Mouse (Mus musculus): ENCODE results near the gene Aym1. TPM values are rescaled to one million over a fixed set of nuclear protein-coding genes. Genes with fewer than 3 reads are reported as not detected.
A peak's percentile ranks its signal among the peaks of the same experiment; 100 is the strongest.
"Not testable (repeated sequence)": the region's sequence is repeated elsewhere in the genome, so short reads cannot be mapped to it uniquely, and the experiment has no call there.

Aym1 gene
- polyA plus RNA-seq, 1 experiment, result not detected

DNA sequence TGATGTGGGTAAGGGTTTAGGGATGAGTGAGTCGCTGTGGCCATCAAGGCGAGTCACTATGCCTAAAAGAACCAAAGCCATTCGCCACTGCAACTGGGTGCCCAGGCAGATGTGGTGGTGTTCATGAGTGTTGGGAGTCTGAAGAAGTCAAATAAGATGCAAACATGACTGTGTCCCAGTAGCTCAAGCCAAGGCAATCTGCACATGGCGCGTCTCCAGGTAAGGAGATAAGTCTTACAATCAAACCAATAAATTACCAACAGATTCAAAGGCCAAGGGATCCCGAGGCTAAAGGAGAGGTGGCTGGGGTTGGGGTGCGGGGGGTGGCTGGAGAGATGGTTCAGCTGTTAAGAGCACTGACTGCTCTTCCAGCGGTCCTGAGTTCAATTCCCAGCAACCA, 6.1 kb downstream of the Aym1 start:
- Histone ChIP-seq H3K4me1 (ENCODE audit: control insufficient read depth, insufficient read depth, insufficient read length) (no peaks in the 10 kb centered on the region), H3K27ac (ENCODE audit: insufficient read depth, low read length) (no peak overlapping the region), H3K4me3 (ENCODE audit: extremely low read depth, insufficient read depth, insufficient read length) (no peak overlapping the region), H3K27me3 (ENCODE audit: control insufficient read depth, insufficient read depth, low read length) (no peaks in the 10 kb centered on the region), H3K36me3 (ENCODE audit: control insufficient read depth, insufficient read depth, low read length) (no peaks in the 10 kb centered on the region)
- no peak for DNase-seq (ENCODE audit: low read depth in 1 of 2, low spot score in 2 of 2)
- TF ChIP-seq CTCF (IDR thresholded peaks at IDR 0.05; ENCODE audit: extremely low read depth, insufficient read depth, insufficient read length, insufficient replicate concordance) (no peak), POLR2A (IDR thresholded peaks at IDR 0.05; ENCODE audit: low read depth, low read length) (no peak)
- 88% methylated on average over 8 of the region's 8 CpGs for WGBS

DNA sequence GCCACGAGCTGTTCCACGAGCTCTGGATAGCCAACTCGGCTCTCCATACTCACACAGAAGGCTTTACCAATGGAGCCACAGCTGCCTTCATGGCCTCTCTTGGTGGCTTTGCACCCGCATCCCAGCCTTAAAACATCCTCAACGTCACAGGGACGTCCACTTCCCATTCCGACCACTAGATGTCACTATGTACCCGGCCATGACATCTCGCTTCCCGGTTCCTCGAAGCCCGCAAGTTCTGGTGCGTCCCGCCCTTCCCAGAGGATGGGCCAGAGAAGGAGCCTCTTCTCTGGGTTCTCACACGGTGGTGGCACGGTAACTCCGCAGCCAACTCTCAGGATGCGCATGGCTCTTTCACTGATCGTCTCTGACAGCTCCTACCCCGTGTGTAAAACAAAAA, 8.8 kb downstream of the Aym1 start:
- H3K27ac ChIP-seq (ENCODE audit: insufficient read depth, low read length), result no peak overlapping the region
- TF ChIP-seq POLR2A (IDR thresholded peaks at IDR 0.05; ENCODE audit: low read depth, low read length) (no peak), CTCF (IDR thresholded peaks at IDR 0.05; ENCODE audit: extremely low read depth, insufficient read depth, insufficient read length, insufficient replicate concordance) (peak; percentile 85; the same call in 1 of the 2 replicates)
- WGBS, result 5% methylated on average over 20 of the region's 20 CpGs
- H3K36me3 ChIP-seq (ENCODE audit: control insufficient read depth, insufficient read depth, low read length), result no peaks in the 10 kb centered on the region
- no peak overlapping the region for H3K4me3 ChIP-seq (ENCODE audit: extremely low read depth, insufficient read depth, insufficient read length)
- no peaks in the 10 kb centered on the region for H3K4me1 ChIP-seq (ENCODE audit: control insufficient read depth, insufficient read depth, insufficient read length)
- H3K27me3 ChIP-seq (ENCODE audit: control insufficient read depth, insufficient read depth, low read length), result no peaks in the 10 kb centered on the region
- DNase-seq (ENCODE audit: low read depth in 1 of 2, low spot score in 2 of 2), result peak in 1 of 2 experiments; percentile 31

DNA sequence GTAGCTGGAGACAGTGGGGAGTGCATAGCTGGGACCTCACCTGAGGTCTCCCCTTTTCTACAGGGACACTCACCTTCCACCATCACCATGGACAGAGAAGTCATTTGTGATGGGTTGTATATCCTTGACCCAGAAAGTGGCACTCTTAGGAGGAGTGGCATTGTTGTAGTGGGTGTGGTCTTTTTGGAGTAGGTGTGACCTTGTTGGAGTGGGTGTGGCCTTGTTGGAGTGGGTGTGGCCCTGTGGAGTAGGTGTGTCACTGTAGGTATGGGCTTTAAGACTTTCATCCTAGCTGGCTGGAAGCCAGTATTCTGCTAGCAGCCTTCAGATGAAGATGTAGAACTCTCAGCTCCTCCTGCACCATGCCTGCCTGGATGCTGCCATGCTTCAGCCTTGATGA, 10.6 kb downstream of the Aym1 start:
- not testable (repeated sequence) for H3K27me3 ChIP-seq (ENCODE audit: control insufficient read depth, insufficient read depth, low read length); H3K4me3 ChIP-seq (ENCODE audit: extremely low read depth, insufficient read depth, insufficient read length); H3K36me3 ChIP-seq (ENCODE audit: control insufficient read depth, insufficient read depth, low read length); DNase-seq (ENCODE audit: low read depth in 1 of 2, low spot score in 2 of 2); H3K4me1 ChIP-seq (ENCODE audit: control insufficient read depth, insufficient read depth, insufficient read length); H3K27ac ChIP-seq (ENCODE audit: insufficient read depth, low read length)

DNA sequence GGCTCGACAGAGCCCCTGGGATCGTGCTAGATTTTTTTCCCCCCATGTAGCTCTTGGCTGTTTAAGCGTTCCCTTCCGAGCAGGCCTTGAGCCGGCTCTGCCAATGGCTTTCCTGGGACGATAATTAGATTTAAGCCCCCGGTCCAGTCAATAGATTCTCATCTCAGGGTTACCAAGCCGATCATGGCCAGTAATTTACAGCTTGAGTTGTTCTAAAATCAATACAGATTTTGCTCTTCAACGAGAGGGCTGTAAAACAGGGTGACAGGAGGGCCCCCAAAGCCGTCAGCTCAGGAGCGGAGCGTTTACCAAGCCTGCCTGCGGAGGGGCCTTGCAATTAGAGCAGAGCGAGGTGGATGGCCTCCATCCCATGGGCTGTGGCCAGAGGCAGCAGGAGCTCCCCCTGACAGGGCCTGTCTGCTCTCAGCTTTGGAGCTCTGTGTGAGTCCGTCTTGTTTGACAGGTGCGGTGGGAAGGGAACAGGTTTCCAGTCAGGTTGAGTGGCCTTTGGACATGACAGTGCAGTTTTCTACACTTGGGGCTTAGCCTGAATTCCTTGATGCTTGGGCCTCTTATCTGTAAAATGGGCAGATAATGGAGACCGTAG, 12.3 kb downstream of the Aym1 start:
- Histone ChIP-seq H3K27ac (ENCODE audit: insufficient read depth, low read length) (no peak overlapping the region), H3K4me3 (ENCODE audit: extremely low read depth, insufficient read depth, insufficient read length) (no peak overlapping the region), H3K4me1 (ENCODE audit: control insufficient read depth, insufficient read depth, insufficient read length) (no peaks in the 10 kb centered on the region), H3K27me3 (ENCODE audit: control insufficient read depth, insufficient read depth, low read length) (no peaks in the 10 kb centered on the region; the same call in 1 of the 2 replicates), H3K36me3 (ENCODE audit: control insufficient read depth, insufficient read depth, low read length) (no peaks in the 10 kb centered on the region)
- TF ChIP-seq POLR2A (IDR thresholded peaks at IDR 0.05; ENCODE audit: low read depth, low read length), result no peak
- no peak for TF ChIP-seq CTCF (IDR thresholded peaks at IDR 0.05; ENCODE audit: extremely low read depth, insufficient read depth, insufficient read length, insufficient replicate concordance)
- 83% methylated on average over 17 of the region's 17 CpGs for WGBS
- no peak for DNase-seq (ENCODE audit: low read depth in 1 of 2, low spot score in 2 of 2)

DNA sequence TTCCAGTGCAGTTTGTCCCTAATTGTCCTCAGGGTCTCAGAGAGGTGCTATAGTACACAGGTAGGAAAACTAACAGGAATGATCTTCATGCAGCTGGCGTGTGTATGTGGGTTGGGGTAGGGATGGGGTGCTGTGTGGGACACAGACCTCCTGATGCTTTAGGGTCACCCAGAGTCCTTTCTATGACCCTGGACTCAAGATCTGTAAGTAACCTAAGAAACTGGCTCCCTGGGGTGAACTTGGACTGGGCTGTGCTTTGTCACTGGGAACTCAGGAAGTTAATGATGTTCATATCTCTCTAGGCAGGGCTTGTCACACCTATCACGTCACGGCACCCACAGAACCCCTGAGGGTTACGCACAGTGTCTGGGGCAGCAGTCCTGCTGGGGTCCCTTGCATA, 15.4 kb downstream of the Aym1 start:
- TF ChIP-seq CTCF (IDR thresholded peaks at IDR 0.05; ENCODE audit: extremely low read depth, insufficient read depth, insufficient read length, insufficient replicate concordance) (no peak), POLR2A (IDR thresholded peaks at IDR 0.05; ENCODE audit: low read depth, low read length) (no peak)
- DNase-seq (ENCODE audit: low read depth in 1 of 2, low spot score in 2 of 2), result no peak
- 73% methylated on average over 4 of the region's 4 CpGs for WGBS
- Histone ChIP-seq H3K27ac (ENCODE audit: insufficient read depth, low read length) (no peak overlapping the region), H3K4me3 (ENCODE audit: extremely low read depth, insufficient read depth, insufficient read length) (no peak overlapping the region), H3K36me3 (ENCODE audit: control insufficient read depth, insufficient read depth, low read length) (no peaks in the 10 kb centered on the region), H3K4me1 (ENCODE audit: control insufficient read depth, insufficient read depth, insufficient read length) (no peaks in the 10 kb centered on the region), H3K27me3 (ENCODE audit: control insufficient read depth, insufficient read depth, low read length) (no peaks in the 10 kb centered on the region; the same call in 1 of the 2 replicates)

DNA sequence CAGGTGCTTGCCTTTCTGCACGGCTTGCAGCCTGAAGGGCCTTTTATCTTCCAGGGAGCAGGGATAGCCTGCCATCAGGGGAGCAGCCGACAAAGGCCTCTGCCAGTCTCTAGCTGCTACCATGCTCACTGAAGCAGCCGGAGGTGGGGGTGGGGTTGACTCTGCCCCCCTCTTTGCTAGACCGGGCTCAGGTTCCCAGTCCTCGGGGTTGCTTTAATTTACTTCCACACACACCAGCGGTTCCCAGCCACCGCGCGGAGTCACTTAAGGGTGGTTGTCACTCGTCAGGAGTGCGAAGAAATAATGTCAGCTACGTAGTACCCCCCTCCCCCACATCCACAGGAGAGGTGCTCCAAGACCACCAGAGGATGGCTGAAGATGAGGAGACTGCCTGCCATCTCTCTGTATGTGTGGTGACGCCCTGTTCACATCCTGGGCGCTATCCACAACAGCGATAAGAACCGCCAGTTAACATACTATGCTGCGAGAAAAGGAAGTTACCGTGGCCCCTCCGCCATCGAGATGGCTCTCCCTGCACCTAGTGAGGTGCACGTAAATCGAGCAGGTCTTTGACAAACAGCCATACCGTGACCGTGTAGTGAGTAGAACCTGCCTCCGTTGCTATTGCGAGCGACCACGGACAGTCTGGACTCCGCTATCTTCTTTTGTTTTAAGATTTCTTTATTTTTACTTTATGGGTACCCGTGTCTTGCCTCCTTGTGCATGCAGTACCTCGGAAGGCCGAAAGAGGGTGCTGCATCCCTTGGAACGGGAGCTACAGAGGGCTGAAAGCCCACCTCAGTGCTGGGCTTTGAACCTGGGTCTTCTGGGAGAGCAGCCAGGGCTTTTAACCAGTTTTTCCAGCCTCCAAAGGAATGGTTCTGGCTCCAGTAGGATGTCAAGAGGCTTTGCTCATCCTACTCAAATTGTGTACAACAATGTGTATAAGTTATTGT, 16.2 kb downstream of the Aym1 start:
- H3K36me3 ChIP-seq (ENCODE audit: control insufficient read depth, insufficient read depth, low read length), result no peaks in the 10 kb centered on the region
- H3K27ac ChIP-seq (ENCODE audit: insufficient read depth, low read length), result no peak overlapping the region
- H3K4me3 ChIP-seq (ENCODE audit: extremely low read depth, insufficient read depth, insufficient read length), result no peak overlapping the region
- WGBS, result 6% methylated on average over 33 of the region's 33 CpGs
- DNase-seq (ENCODE audit: low read depth in 1 of 2, low spot score in 2 of 2), result no peak
- no peaks in the 10 kb centered on the region; the same call in 1 of the 2 replicates for H3K27me3 ChIP-seq (ENCODE audit: control insufficient read depth, insufficient read depth, low read length)
- TF ChIP-seq CTCF (IDR thresholded peaks at IDR 0.05; ENCODE audit: extremely low read depth, insufficient read depth, insufficient read length, insufficient replicate concordance), result peak; percentile 13; the same call in 1 of the 2 replicates
- no peak for TF ChIP-seq POLR2A (IDR thresholded peaks at IDR 0.05; ENCODE audit: low read depth, low read length)
- H3K4me1 ChIP-seq (ENCODE audit: control insufficient read depth, insufficient read depth, insufficient read length), result no peaks in the 10 kb centered on the region

DNA sequence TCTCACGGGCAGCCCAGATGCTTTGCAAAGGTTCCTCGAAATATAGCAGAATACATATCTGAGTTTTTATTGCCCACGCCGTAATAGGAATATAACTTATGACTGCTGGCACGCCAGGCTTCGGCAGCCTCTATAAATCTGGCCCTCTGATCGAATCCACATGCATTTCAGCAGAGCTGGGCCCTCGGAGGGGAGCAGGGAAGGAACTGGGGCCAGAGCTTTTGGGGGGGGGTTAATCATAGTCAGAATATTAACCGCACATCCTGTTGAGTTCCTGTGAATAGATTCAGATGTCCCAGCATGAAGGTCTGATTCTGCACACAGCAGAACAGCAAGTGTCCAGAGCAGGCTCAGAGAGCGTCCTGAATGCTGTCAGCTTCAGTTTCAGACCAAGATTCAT, 17.2 kb downstream of the Aym1 start:
- no peak overlapping the region for H3K27ac ChIP-seq (ENCODE audit: insufficient read depth, low read length)
- 76% methylated on average over 10 of the region's 10 CpGs for WGBS
- no peaks in the 10 kb centered on the region; the same call in 1 of the 2 replicates for H3K27me3 ChIP-seq (ENCODE audit: control insufficient read depth, insufficient read depth, low read length)
- no peaks in the 10 kb centered on the region for H3K4me1 ChIP-seq (ENCODE audit: control insufficient read depth, insufficient read depth, insufficient read length)
- DNase-seq (ENCODE audit: low read depth in 1 of 2, low spot score in 2 of 2), result no peak
- TF ChIP-seq CTCF (IDR thresholded peaks at IDR 0.05; ENCODE audit: extremely low read depth, insufficient read depth, insufficient read length, insufficient replicate concordance), result no peak
- no peak for TF ChIP-seq POLR2A (IDR thresholded peaks at IDR 0.05; ENCODE audit: low read depth, low read length)
- no peaks in the 10 kb centered on the region for H3K36me3 ChIP-seq (ENCODE audit: control insufficient read depth, insufficient read depth, low read length)
- no peak overlapping the region for H3K4me3 ChIP-seq (ENCODE audit: extremely low read depth, insufficient read depth, insufficient read length)

Data from spleen, adult 2 months (tissue).